ENCODE assay signal across 28 mouse cellular contexts in genomic region chr14:25773039-25773438, GRCm38 (mm10). TPM values are rescaled to one million over a fixed set of nuclear protein-coding genes. Genes with fewer than 3 reads are reported as not detected.
DNase-seq lines count a peak whose midpoint lies in the region; ATAC-seq and TF ChIP-seq lines count a peak whose summit lies in the region.
"Had no signal": no experiment of that assay in that cellular context is flagged by ENCODE, and none has a peak within 500 bp of the region (broad histone marks: within the 10 kb centered on the region; RNA-seq: fewer than 3 reads in every experiment).

No protein-coding gene starts in this region.

- H3K4me3 ChIP-seq in liver, adult 2 months (ENCODE audit: insufficient read depth, low read depth, low read length), result no peak overlapping the region
- no peak overlapping the region for H3K4me3 ChIP-seq in liver, embryonic 16.5 days (ENCODE audit: low read depth, low read length)
- H3K4me3 ChIP-seq: hindbrain, embryonic 12.5 days; limb, embryonic 15.5 days; neural tube, embryonic 15.5 days; stomach, embryonic 15.5 days had no signal

- H3K36me3 ChIP-seq in liver, adult 2 months (ENCODE audit: control insufficient read depth, insufficient read depth, low read length), result no peaks in the 10 kb centered on the region
- no peaks in the 10 kb centered on the region for H3K36me3 ChIP-seq in liver, embryonic 16.5 days (ENCODE audit: control insufficient read depth, insufficient read depth)
- H3K36me3 ChIP-seq: hindbrain, embryonic 12.5 days; limb, embryonic 15.5 days; neural tube, embryonic 15.5 days; stomach, embryonic 15.5 days had no signal

- peak; percentile 90 for DNase-seq in liver, adult 2 months (ENCODE audit: extremely low read depth, low read depth, low spot score)
- DNase-seq in liver (no peak), 3T3-L1 (ENCODE audit: low read depth, low spot score) (peak; percentile 35), 416B (ENCODE audit: low read depth) (peak; percentile 10)
- DNase-seq in adrenal gland, adult 2 months, result no peak
- no peak for DNase-seq in cerebellum, adult 11 months
- DNase-seq: adrenal gland, postnatal 25 days; cerebellum, adult 18-20 months; cerebellum, postnatal 10 days; heart, postnatal 36 days; kidney, adult 9 months; kidney, postnatal 10 days; layer of hippocampus, postnatal 36 days; left cerebral cortex, postnatal 4 days; lung, postnatal 4 days; midbrain, embryonic 14.5 days; retina, postnatal 1 day; right cerebral cortex, postnatal 25 days had no signal

- H3K9me3 ChIP-seq in liver, embryonic 16.5 days (replicated peaks; ENCODE audit: control insufficient read depth, low read length), result no peaks in the 10 kb centered on the region
- H3K9me3 ChIP-seq: hindbrain, embryonic 12.5 days; limb, embryonic 15.5 days; neural tube, embryonic 15.5 days; stomach, embryonic 15.5 days had no signal

- no peak for TF ChIP-seq POLR2A in liver, adult 2 months (IDR thresholded peaks at IDR 0.05; ENCODE audit: extremely low read depth, insufficient read depth, low read length)

- H3K79me2 ChIP-seq in liver, adult 2 months (ENCODE audit: control insufficient read depth, insufficient read depth, low read length), result no peaks in the 10 kb centered on the region

- H3K27ac ChIP-seq in liver, adult 2 months (replicated peaks; ENCODE audit: insufficient read depth, low read depth, low read length), result peak overlapping the region; percentile 82
- H3K27ac ChIP-seq in liver, embryonic 16.5 days (ENCODE audit: low read length), result peak overlapping the region; percentile 51
- H3K27ac ChIP-seq: hindbrain, embryonic 12.5 days; limb, embryonic 15.5 days; neural tube, embryonic 15.5 days; stomach, embryonic 15.5 days had no signal

- peaks cover 17% of the 10 kb centered on the region for H3K4me1 ChIP-seq in liver, adult 2 months (ENCODE audit: control insufficient read depth, insufficient read depth, low read length)
- peaks cover 8% of the 10 kb centered on the region for H3K4me1 ChIP-seq in liver, embryonic 16.5 days (ENCODE audit: control insufficient read depth, low read depth, low read length)

- H3K4me2 ChIP-seq in liver, embryonic 16.5 days (ENCODE audit: low read depth, low read length), result no peak overlapping the region
- H3K4me2 ChIP-seq: heart, embryonic 11.5 days; hindbrain, embryonic 12.5 days; limb, embryonic 15.5 days; neural tube, embryonic 15.5 days; stomach, embryonic 15.5 days had no signal

- 0 out of 2 replicates have a peak overlapping the region, but pooled peaks have one; percentile 3 for H3K9ac ChIP-seq in liver, adult 2 months (ENCODE audit: low read depth, low read length)
- H3K9ac ChIP-seq in liver, embryonic 16.5 days (ENCODE audit: low read depth, low read length), result no peak overlapping the region
- H3K9ac ChIP-seq: hindbrain, embryonic 12.5 days; limb, embryonic 15.5 days; neural tube, embryonic 15.5 days; stomach, embryonic 15.5 days had no signal

- 20% methylated on average over 4 of the region's 4 CpGs for WGBS in liver, adult 2 months
- 7% methylated on average over 4 of the region's 4 CpGs for WGBS in liver, embryonic 16.5 days (ENCODE audit: insufficient replicate concordance)

- H3K27me3 ChIP-seq in liver, adult 2 months (ENCODE audit: control insufficient read depth, insufficient read depth, low read length), result no peaks in the 10 kb centered on the region
- H3K27me3 ChIP-seq in liver, embryonic 16.5 days (ENCODE audit: control insufficient read depth, insufficient read depth, low read depth, low read length), result peaks cover 6% of the 10 kb centered on the region; the same call in 1 of the 2 replicates
- H3K27me3 ChIP-seq: hindbrain, embryonic 12.5 days; limb, embryonic 15.5 days; Patski; stomach, embryonic 15.5 days had no signal

- no peak for TF ChIP-seq CTCF in liver, adult 2 months (IDR thresholded peaks at IDR 0.05; ENCODE audit: low read depth, low read length)

- peak; percentile 20; the same call in 1 of the 2 replicates for ATAC-seq in liver, embryonic 16.5 days (ENCODE audit: low read depth)
- ATAC-seq: forebrain, embryonic 14.5 days; intestine, embryonic 16.5 days; lung, postnatal 0 days; Patski had no signal

RNA-seq across cellular contexts. Expression of gene Zcchc24, which starts 4.2 kb away (rescaled TPM):
- total RNA-seq in liver, adult 2 months (2014; rRNA removed), result 27.3 and 28.7 TPM in 2 replicates
- 53.0 and 57.7 TPM in 2 replicates for polyA plus RNA-seq in liver, adult 2 months (2012; rRNA removed)
- 4.5 and 5.5 TPM in 2 replicates for polyA plus RNA-seq in liver, embryonic 16.5 days (2015; fragmentation: Nextera tagmentation; extraction: Ambion mirVana)
- total RNA-seq in adrenal gland, adult 2 months (2021), result 10 to 100 TPM; 19.5 to 32.6 TPM
- 19.5 and 20.6 TPM in 2 replicates for polyA plus RNA-seq in adrenal gland, adult 2 months (2012; rRNA removed)

Comparison
In these comparisons a context has a peak if more than half of its experiments do, and no peak if none do; other contexts are left out.
1. DNase-seq: peak in liver, adult 2 months (single experiment), 3T3-L1 (single experiment) and 416B (single experiment); none in liver (single experiment), adrenal gland, adult 2 months (single experiment) and cerebellum, adult 11 months (single experiment).